Mouse (Mus musculus): Measurements from ENCODE around the gene Ccdc9. TPM values are rescaled to one million over a fixed set of nuclear protein-coding genes. Genes with fewer than 3 reads are reported as not detected.
"Not testable (repeated sequence)": the region's sequence is repeated elsewhere in the genome, so short reads cannot be mapped to it uniquely, and the experiment has no call there.

The Ccdc9 gene
- polyA plus RNA-seq, 1 experiment = 91.1 TPM

DNA sequence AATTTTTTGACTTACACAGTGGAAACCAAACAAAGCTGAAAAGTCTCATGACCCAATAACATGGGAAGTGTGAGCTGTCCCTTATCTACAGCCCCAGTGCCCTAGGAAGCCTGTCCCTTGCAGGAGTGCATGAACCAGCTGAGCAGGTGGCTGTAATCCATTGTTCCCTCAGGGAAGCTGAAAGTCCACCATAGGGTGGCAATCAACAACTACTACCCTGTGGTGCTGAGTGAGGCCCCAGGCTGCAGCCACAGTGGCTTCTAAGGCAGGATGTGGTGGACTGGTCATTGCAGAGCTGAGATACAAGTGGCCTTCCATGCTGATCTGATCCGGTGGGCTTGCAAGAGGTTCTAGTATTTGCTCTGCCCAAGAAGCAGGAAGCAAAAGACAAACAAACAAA lies 25.5 kb downstream of the Ccdc9 start:
- H3K27me3 ChIP-seq (ENCODE audit: control insufficient read depth, insufficient read depth, low read length) = no peaks in the 10 kb centered on the region
- TF ChIP-seq POLR2A (IDR thresholded peaks at IDR 0.05; ENCODE audit: borderline replicate concordance, insufficient read depth, low read length) = no peak
- TF ChIP-seq CTCF (IDR thresholded peaks at IDR 0.05; ENCODE audit: borderline replicate concordance, insufficient read depth, low read depth, low read length) = no peak
- no peak overlapping the region for H3K27ac ChIP-seq (ENCODE audit: insufficient read depth, low read length)
- WGBS = 70% methylated on average over 1 of the region's 1 CpGs
- H3K4me1 ChIP-seq (ENCODE audit: control insufficient read depth, insufficient read depth, low read length) = no peaks in the 10 kb centered on the region
- no peak for DNase-seq
- no peak overlapping the region for H3K4me3 ChIP-seq (replicated peaks; ENCODE audit: insufficient read depth, low read depth, low read length)

GRCm38 (mm10) chr7:16259110-16259590 lies 27.4 kb downstream of the Ccdc9 start, which contains the start of gene C5ar1:
Gene C5ar1 (minus strand): TSS chr7:16259540.
- 85% methylated on average over 5 of the region's 5 CpGs for WGBS
- Histone ChIP-seq H3K27ac (ENCODE audit: insufficient read depth, low read length) (no peak within 1 kb of the TSS), H3K27me3 (ENCODE audit: control insufficient read depth, insufficient read depth, low read length) (no peaks in the 10 kb centered on the region), H3K4me1 (ENCODE audit: control insufficient read depth, insufficient read depth, low read length) (no peaks in the 10 kb centered on the region), H3K4me3 (replicated peaks; ENCODE audit: insufficient read depth, low read depth, low read length) (no peak within 1 kb of the TSS)
- DNase-seq = no peak
- TF ChIP-seq CTCF (IDR thresholded peaks at IDR 0.05; ENCODE audit: borderline replicate concordance, insufficient read depth, low read depth, low read length) (no peak), POLR2A (IDR thresholded peaks at IDR 0.05; ENCODE audit: borderline replicate concordance, insufficient read depth, low read length) (no peak)

DNA sequence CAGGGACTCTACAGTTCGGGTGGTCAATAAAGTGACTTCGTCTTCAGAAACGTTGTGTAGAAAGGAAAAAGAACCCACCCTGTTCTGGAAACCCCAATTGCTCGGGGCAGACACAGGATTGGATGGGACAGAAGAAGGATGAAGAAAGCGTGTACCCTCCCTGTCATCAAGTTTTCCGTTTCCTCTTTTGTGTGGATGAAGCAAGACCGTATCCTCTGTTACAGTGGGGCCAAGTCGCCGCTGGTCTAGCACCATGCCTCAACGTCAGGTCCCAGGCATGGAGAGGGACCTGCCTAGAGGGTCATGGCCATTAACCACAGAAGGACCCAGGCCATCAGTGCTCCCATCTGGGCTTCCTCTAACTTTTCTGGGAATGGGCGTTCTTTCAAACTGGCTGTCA lies 28.8 kb downstream of the Ccdc9 start:
- H3K27ac ChIP-seq (ENCODE audit: insufficient read depth, low read length) = no peak overlapping the region
- no peak for DNase-seq
- no peaks in the 10 kb centered on the region for H3K4me1 ChIP-seq (ENCODE audit: control insufficient read depth, insufficient read depth, low read length)
- WGBS = 86% methylated on average over 11 of the region's 11 CpGs
- no peak for TF ChIP-seq CTCF (IDR thresholded peaks at IDR 0.05; ENCODE audit: borderline replicate concordance, insufficient read depth, low read depth, low read length)
- no peak for TF ChIP-seq POLR2A (IDR thresholded peaks at IDR 0.05; ENCODE audit: borderline replicate concordance, insufficient read depth, low read length)
- H3K27me3 ChIP-seq (ENCODE audit: control insufficient read depth, insufficient read depth, low read length) = no peaks in the 10 kb centered on the region
- no peak overlapping the region for H3K4me3 ChIP-seq (replicated peaks; ENCODE audit: insufficient read depth, low read depth, low read length)

DNA sequence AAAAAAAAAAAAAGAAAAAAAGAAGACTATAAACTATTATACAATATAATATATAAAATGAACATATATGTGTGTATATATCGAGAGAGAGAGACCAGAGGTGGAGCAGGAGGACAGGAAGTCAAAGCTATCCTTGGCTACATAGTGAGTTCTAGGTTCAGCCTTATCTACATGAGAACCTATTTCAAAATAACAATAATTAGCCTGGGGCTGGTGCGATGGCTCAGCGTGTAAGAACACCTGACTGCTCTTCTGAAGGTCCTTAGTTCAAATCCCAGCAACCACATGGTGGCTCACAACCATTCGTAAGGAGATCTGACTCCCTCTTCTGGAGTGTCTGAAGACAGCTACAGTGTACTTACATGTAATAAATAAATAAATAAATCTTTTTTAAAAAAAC lies 30.6 kb downstream of the Ccdc9 start:
- WGBS = 83% methylated on average over 4 of the region's 4 CpGs
- not testable (repeated sequence) for DNase-seq; H3K27ac ChIP-seq (ENCODE audit: insufficient read depth, low read length); H3K4me3 ChIP-seq (replicated peaks; ENCODE audit: insufficient read depth, low read depth, low read length); H3K27me3 ChIP-seq (ENCODE audit: control insufficient read depth, insufficient read depth, low read length); H3K4me1 ChIP-seq (ENCODE audit: control insufficient read depth, insufficient read depth, low read length)

DNA sequence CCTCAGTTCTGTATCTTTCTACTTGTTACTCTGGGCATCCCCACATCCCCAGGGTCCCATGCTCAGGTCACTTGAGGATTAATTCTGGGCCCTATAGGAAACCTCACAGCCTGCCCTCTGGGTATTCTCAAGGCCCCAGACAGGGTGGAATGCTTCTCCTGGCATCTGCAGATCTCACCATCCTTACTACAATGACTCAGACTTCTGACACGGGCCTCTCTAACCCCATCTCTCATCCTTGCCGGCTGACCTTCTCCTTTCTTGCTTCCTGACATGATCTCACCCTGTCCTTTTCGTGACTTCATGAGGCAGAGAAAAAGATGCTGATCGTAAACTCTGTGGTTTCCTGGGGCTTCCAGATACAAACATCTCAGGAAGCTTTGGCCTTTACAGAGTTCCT lies 32.4 kb downstream of the Ccdc9 start:
- Histone ChIP-seq H3K27ac (ENCODE audit: insufficient read depth, low read length) (no peak overlapping the region), H3K27me3 (ENCODE audit: control insufficient read depth, insufficient read depth, low read length) (no peaks in the 10 kb centered on the region), H3K4me1 (ENCODE audit: control insufficient read depth, insufficient read depth, low read length) (no peaks in the 10 kb centered on the region), H3K4me3 (replicated peaks; ENCODE audit: insufficient read depth, low read depth, low read length) (no peak overlapping the region)
- TF ChIP-seq POLR2A (IDR thresholded peaks at IDR 0.05; ENCODE audit: borderline replicate concordance, insufficient read depth, low read length) = no peak
- no peak for TF ChIP-seq CTCF (IDR thresholded peaks at IDR 0.05; ENCODE audit: borderline replicate concordance, insufficient read depth, low read depth, low read length)
- no peak for DNase-seq
- 62% methylated on average over 4 of the region's 4 CpGs for WGBS

DNA sequence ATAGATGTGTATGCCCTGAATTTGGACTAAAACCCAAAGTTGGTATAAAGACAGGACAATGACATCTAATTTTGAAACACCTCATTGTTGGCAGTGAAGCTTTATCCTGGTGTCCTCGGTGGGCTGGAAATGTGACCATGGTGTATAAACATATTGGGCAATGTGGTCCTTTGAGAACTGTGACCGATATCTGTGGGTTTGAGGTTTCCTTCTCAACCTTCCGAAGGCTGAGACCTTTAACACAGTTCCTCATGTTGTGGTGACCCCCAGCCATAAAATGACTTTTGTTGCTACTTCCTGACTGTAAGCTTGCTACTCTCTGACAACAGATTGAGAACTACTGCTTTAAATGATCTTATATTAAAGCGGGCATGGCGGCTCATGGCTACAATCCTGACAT lies 35.9 kb downstream of the Ccdc9 start:
- H3K4me3 ChIP-seq (replicated peaks; ENCODE audit: insufficient read depth, low read depth, low read length) = no peak overlapping the region

DNA sequence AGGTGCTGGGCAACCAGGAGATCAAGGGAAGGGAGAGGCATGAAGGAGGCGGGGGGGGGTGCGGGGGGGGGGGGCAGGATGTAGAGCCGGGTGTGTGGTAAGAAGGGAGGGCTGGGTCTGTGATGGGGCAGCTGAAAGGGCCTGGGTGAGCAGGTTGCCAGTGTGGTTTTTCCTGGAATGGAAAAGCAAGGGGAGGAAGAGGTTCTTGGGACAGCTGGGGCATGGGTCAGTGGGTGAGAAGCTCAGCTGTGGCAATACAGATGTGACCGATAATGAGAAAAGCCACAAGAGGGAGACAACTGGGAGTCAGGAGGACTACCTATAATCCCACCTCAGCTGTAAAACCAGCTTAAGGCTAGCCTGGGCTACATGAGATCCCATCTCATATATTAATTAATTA lies 40.6 kb downstream of the Ccdc9 start:
- H3K4me1 ChIP-seq (ENCODE audit: control insufficient read depth, insufficient read depth, low read length) = no peaks in the 10 kb centered on the region
- WGBS = 48% methylated on average over 2 of the region's 4 CpGs
- no peak for TF ChIP-seq CTCF (IDR thresholded peaks at IDR 0.05; ENCODE audit: borderline replicate concordance, insufficient read depth, low read depth, low read length)
- no peak for TF ChIP-seq POLR2A (IDR thresholded peaks at IDR 0.05; ENCODE audit: borderline replicate concordance, insufficient read depth, low read length)

More for the DNA sequence above, 35.9 kb downstream of the Ccdc9 start:
- DNase-seq = no peak
- Histone ChIP-seq H3K4me1 (ENCODE audit: control insufficient read depth, insufficient read depth, low read length) (no peaks in the 10 kb centered on the region), H3K27me3 (ENCODE audit: control insufficient read depth, insufficient read depth, low read length) (no peaks in the 10 kb centered on the region), H3K27ac (ENCODE audit: insufficient read depth, low read length) (no peak overlapping the region)
- 92% methylated on average over 5 of the region's 5 CpGs for WGBS
- no peak for TF ChIP-seq POLR2A (IDR thresholded peaks at IDR 0.05; ENCODE audit: borderline replicate concordance, insufficient read depth, low read length)
- no peak for TF ChIP-seq CTCF (IDR thresholded peaks at IDR 0.05; ENCODE audit: borderline replicate concordance, insufficient read depth, low read depth, low read length)

GRCm38 (mm10) chr7:16244067-16244466 lies 42.5 kb downstream of the Ccdc9 start, which contains the start of gene C5ar2:
Gene C5ar2 (minus strand): TSS chr7:16244154.
- no peak for DNase-seq
- no peak within 1 kb of the TSS for H3K4me3 ChIP-seq (replicated peaks; ENCODE audit: insufficient read depth, low read depth, low read length)
- no peak within 1 kb of the TSS for H3K27ac ChIP-seq (ENCODE audit: insufficient read depth, low read length)
- no peaks in the 10 kb centered on the region for H3K27me3 ChIP-seq (ENCODE audit: control insufficient read depth, insufficient read depth, low read length)
- H3K4me1 ChIP-seq (ENCODE audit: control insufficient read depth, insufficient read depth, low read length) = peaks cover 7% of the 10 kb centered on the region
- TF ChIP-seq POLR2A (IDR thresholded peaks at IDR 0.05; ENCODE audit: borderline replicate concordance, insufficient read depth, low read length) (no peak), CTCF (IDR thresholded peaks at IDR 0.05; ENCODE audit: borderline replicate concordance, insufficient read depth, low read depth, low read length) (no peak)
- WGBS = 84% methylated on average over 5 of the region's 5 CpGs

More for the DNA sequence above, 40.6 kb downstream of the Ccdc9 start:
- Histone ChIP-seq H3K27me3 (ENCODE audit: control insufficient read depth, insufficient read depth, low read length) (no peaks in the 10 kb centered on the region), H3K27ac (ENCODE audit: insufficient read depth, low read length) (no peak overlapping the region), H3K4me3 (replicated peaks; ENCODE audit: insufficient read depth, low read depth, low read length) (no peak overlapping the region)
- DNase-seq = no peak
